Comparison of ENCODE assay signal across 7 mouse cellular contexts in genomic region chr2:118486933-118487332, GRCm38 (mm10). TPM values are rescaled to one million over a fixed set of nuclear protein-coding genes. Genes with fewer than 3 reads are reported as not detected.
DNase-seq lines count a peak whose midpoint lies in the region; ATAC-seq lines count a peak whose summit lies in the region.

No protein-coding gene starts in this region.

- peak; percentile 91 for DNase-seq in ZHBTc4 (ENCODE audit: low read depth, low spot score)
- DNase-seq in cerebellum, postnatal 10 days: peak; percentile 91 to 95
- DNase-seq in gastrocnemius, postnatal 14 days: peak; percentile 84
- peak; percentile 67 for DNase-seq in kidney, adult 11 months
- DNase-seq in limb, embryonic 11.5 days (ENCODE audit: low spot score): peak; percentile 91
- DNase-seq in spleen, postnatal 10 days (ENCODE audit: low spot score in 2 of 2): peak; percentile 81 to 89

- intact Hi-C loops in gastrocnemius, postnatal 14 days (cut with DNase I; ENCODE audit: low total_unique reads): loop anchor here (2.0 to 5.0 kb wide), 2 partner anchors 65 to 118 kb away; no protein-coding TSS in a partner anchor

- H3K27me3 ChIP-seq in limb, embryonic 11.5 days (ENCODE audit: control insufficient read depth, insufficient read depth, low read length): no peaks in the 10 kb centered on the region
- no peaks in the 10 kb centered on the region for H3K27me3 ChIP-seq in midbrain, embryonic 15.5 days (replicated peaks)

- no peaks in the 10 kb centered on the region for H3K9me3 ChIP-seq in limb, embryonic 11.5 days (ENCODE audit: control insufficient read depth, low read length)
- no peaks in the 10 kb centered on the region for H3K9me3 ChIP-seq in midbrain, embryonic 15.5 days

- H3K4me2 ChIP-seq in limb, embryonic 11.5 days (ENCODE audit: low read depth, severe bottlenecking): no peak overlapping the region
- H3K4me2 ChIP-seq in midbrain, embryonic 15.5 days: no peak overlapping the region

- H3K27ac ChIP-seq in limb, embryonic 11.5 days (replicated peaks; ENCODE audit: low read depth, low read length): no peak overlapping the region
- H3K27ac ChIP-seq in midbrain, embryonic 15.5 days: no peak overlapping the region

- peaks cover 20% of the 10 kb centered on the region for H3K4me1 ChIP-seq in limb, embryonic 11.5 days (ENCODE audit: control insufficient read depth, insufficient read depth, low read length)
- H3K4me1 ChIP-seq in midbrain, embryonic 15.5 days: no peaks in the 10 kb centered on the region; the same call in 1 of the 2 replicates

- no peak overlapping the region for H3K9ac ChIP-seq in limb, embryonic 11.5 days (ENCODE audit: low read length)
- no peak overlapping the region for H3K9ac ChIP-seq in midbrain, embryonic 15.5 days

- H3K36me3 ChIP-seq in limb, embryonic 11.5 days (ENCODE audit: control insufficient read depth, insufficient read depth, low read length): no peaks in the 10 kb centered on the region
- H3K36me3 ChIP-seq in midbrain, embryonic 15.5 days (replicated peaks): no peaks in the 10 kb centered on the region

- ATAC-seq in limb, embryonic 11.5 days (ENCODE audit: insufficient number of reproducible peaks, low FRiP score, low TSS enrichment, low read depth): no peak
- 0 out of 2 replicates have a peak, but pooled peaks have one; percentile 18 for ATAC-seq in midbrain, embryonic 15.5 days (replicated peaks)

- WGBS in limb, embryonic 11.5 days: 16% methylated on average over 12 of the region's 12 CpGs
- WGBS in midbrain, embryonic 15.5 days: 9% methylated on average over 12 of the region's 12 CpGs

- no peak overlapping the region for H3K4me3 ChIP-seq in limb, embryonic 11.5 days (ENCODE audit: low read depth, low read length)
- H3K4me3 ChIP-seq in midbrain, embryonic 15.5 days: no peak overlapping the region

RNA-seq across cellular contexts. Expression of gene Srp14, which starts 7.4 kb away (rescaled TPM):
- 100 to 1,000 TPM; 130 to 138 TPM for total RNA-seq in gastrocnemius, postnatal 14 days (2021)
- 231 TPM in 2 replicates for polyA plus RNA-seq in limb, embryonic 11.5 days (2014; fragmentation: Nextera tagmentation; extraction: Ambion mirVana)
- 303 and 315 TPM in 2 replicates for polyA plus RNA-seq in midbrain, embryonic 15.5 days (2015; fragmentation: Nextera tagmentation; extraction: Ambion mirVana)
